Mouse (Mus musculus) pancreas, adult 10 weeks (tissue): ENCODE results near the gene Gm9732. TPM values are rescaled to one million over a fixed set of nuclear protein-coding genes. Genes with fewer than 3 reads are reported as not detected.

ENCODE experiments used
- polyA plus RNA-seq: library from polyadenylated mRNA; stranded (reverse); fragments of 350-450 nt; fragmentation: Illumina TruSeq; extraction: RNeasy Lipid Tissue Mini Kit (QIAGEN cat#74804); gene quantifications from one replicate; pipeline ENCODE4 v1.2.3, GENCODE M21; 2015; ENCODE audit warnings: low read depth, low replicate concordance; ENCODE audit not compliant: insufficient read depth

The Gm9732 gene
- polyA plus RNA-seq = not detected

DNA sequence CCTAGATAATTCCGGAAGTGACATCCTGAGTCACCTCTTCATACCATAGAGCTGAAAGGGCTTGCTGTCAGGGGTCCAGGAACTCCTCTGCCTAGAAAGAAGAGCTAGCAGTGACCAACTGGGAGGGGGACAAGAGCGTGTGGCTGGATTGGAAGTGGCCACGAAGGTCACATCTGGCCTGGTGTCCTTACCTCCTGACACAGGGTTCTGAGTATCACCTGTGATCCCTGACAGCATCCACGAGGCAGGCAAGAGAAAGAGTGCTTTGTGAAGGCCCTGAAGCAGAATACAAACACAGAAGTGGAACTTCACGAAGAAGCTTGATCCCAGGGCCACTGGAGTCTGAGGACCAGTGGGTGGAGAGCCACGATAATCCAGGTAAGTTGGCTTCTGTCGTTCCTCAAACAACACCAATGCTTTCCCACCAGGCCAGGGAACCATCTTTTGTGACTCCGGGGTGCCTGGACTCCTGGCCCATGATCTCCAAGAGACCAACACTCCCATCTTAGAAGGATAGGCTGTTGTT is at the start of gene Gm9732:
TSS of gene Gm9732 (plus strand) at position 51 of the 526 bp plus-strand sequence.

DNA sequence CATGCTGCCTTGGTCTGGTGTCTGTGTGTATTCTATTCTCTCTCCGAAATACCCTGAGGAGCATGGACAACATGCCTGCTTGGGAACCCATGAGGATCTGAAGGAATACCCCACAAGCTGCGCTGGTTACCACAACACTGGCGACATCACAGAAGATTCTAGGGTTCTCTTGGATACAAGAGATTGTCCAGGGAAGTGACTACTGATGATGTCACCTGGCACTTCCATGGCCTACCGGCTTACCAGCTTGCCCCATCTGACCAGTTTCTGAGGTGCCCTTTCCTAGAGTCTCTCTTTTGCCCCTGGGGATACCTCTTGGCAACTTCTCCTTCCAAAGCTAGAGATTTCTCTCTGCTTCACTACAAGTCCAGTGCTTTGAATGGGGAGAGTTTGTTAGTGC is 39.6 kb upstream of the Gm9732 start, which contains the start of gene Gm8122:
TSS of gene Gm8122 (minus strand) at position 101 of the 400 bp plus-strand sequence.

DNA sequence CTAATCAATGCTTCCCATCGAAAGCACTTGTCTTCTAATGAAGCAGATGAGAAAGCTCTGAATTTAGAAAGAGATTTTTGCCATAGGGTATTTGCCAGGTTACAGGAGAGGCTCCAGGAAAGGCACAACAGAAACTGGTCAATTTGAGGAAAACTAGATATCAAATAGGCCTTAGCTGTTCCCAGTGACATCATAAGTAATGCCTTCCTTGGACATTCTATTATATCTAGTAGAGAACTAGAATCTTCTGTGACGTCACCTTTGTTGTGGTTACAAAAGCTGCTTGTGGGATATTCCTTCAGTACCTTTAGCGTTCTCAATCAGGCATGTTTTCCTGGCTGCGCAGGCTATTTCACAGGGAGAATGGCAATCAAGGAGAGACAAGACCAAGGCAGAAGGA is 16.5 kb upstream of the Gm9732 start, which contains the start of gene Gm8126:
TSS of gene Gm8126 (plus strand) at position 301 of the 400 bp plus-strand sequence.

DNA sequence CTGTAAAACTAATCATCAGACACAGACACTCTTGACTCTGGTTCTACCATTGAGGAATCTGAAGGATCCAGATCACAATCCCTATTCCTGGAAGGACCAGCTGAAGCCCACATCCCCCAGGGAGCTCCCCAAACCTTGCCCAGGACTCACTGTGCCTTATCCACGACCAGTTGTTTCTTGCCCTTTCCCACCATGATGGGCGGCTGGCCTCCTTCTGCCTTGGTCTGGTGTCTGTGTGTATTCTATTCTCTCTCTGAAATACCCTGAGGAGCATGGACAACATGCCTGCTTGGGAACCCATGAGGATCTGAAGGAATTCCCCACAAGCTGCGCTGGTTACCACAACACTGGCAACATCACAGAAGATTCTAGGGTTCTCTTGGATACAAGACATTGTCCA is 18.7 kb downstream of the Gm9732 start, which contains the start of gene Gm8127:
TSS of gene Gm8127 (minus strand) at position 330 of the 400 bp plus-strand sequence.

GRCm38 (mm10) chr14:43347711-43348110 is 72.9 kb downstream of the Gm9732 start, which contains the start of gene 1700001F09Rik:
TSS of gene 1700001F09Rik (minus strand) at chr14:43347811.

Other genes starting within 250 kb of the Gm9732 start
- not detected for gene Gm8094, start 198.4 kb upstream of the Gm9732 start, polyA plus RNA-seq
- gene Gm8104, start 174.4 kb upstream of the Gm9732 start, polyA plus RNA-seq = not detected
- gene Gm7233, start 95.2 kb upstream of the Gm9732 start, polyA plus RNA-seq = not detected
- gene Gm8122, start 39.7 kb upstream of the Gm9732 start, polyA plus RNA-seq = not detected
- not detected for gene Gm8126, start 16.4 kb upstream of the Gm9732 start, polyA plus RNA-seq
- gene Gm8127, start 18.8 kb downstream of the Gm9732 start, polyA plus RNA-seq = not detected
- not detected for gene 1700001F09Rik, start 72.8 kb downstream of the Gm9732 start, polyA plus RNA-seq
- gene Gm8138, start 141.3 kb downstream of the Gm9732 start, polyA plus RNA-seq = not detected